Mouse (Mus musculus): ENCODE measurements around the gene Atg9a. TPM values are rescaled to one million over a fixed set of nuclear protein-coding genes. Genes with fewer than 3 reads are reported as not detected.
A peak's percentile ranks its signal among the peaks of the same experiment; 100 is the strongest.

Atg9a gene
- total and polyA plus RNA-seq, 3 experiments: 4.4 to 15.6 (median 12.9) TPM

DNA sequence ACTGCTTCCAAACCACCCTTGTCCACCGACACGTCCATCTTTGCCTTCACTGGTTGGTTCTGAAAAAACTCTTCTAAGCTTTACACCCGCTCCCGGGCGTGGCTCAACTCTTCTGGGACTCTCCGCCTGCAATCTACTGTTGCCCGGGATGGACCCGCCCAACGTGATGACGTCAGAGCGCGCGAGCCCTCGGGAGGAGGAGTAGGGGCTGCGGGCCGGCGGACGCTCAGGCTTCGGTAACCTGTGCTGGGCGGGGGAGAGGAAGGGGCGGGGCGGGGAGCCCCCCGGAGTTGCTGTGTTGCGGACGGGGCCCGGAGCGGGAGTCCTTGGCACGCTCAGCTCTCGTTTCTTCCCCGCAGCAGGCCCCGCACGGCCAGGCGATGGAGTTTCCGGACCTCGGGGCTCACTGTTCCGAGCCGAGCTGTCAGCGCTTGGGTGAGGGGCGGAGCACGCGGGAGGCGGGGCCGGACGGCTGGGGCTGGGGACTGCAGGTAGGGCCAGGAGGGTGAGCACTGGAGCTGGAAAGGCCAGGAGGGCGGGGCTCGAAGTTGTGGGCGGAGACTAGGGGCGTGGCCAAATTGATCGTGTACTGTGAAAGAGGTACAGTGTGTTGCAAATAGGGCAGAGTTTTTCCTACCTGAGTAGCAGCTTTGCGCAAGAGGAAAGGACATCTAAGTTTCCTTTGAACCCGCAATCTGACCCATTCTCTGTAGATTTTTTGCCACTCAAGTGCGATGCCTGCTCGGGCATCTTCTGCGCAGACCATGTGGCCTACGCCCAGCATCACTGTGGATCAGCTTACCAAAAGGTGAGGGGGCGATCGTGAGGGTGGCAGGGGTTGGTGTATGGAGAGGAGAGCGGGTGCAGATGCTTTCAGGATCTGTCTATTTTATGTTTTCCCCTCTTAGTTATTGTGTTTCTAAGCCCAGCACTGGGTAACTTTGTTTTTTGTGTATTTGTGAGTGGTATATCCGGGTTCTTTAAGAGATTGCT lies 23.2 kb downstream of the Atg9a start, which contains the start of gene Zfand2b:
Gene Zfand2b, plus strand, starts transcription at position 175 of the 993 bp plus-strand sequence.
- dilution Hi-C loops (cut with MboI; ENCODE audit: extremely low pct_ligation_motif_present, extremely low pct_unique_long_range_greater_than_20kb, low sequenced_read_pairs): no loop called here
- TF ChIP-seq CHD2 (IDR thresholded peaks at IDR 0.05; ENCODE audit: low read length): peak; percentile 16; the same call in 1 of the 2 replicates
- TF ChIP-seq MAFK (IDR thresholded peaks at IDR 0.05; ENCODE audit: insufficient replicate concordance, low read length): no peak
- TF ChIP-seq TCF12 (IDR thresholded peaks at IDR 0.05; ENCODE audit: low read depth, low read length): peak; percentile 89
- TF ChIP-seq USF2 (conservative IDR thresholded peaks at IDR 0.05; ENCODE audit: low read depth, low read length): no peak
- TF ChIP-seq NELFE (IDR thresholded peaks at IDR 0.05; ENCODE audit: low read depth, low read length): peak; percentile 78; the same call in 1 of the 2 replicates
- peak; percentile 50; the same call in 1 of the 2 replicates for TF ChIP-seq ZNF384 (IDR thresholded peaks at IDR 0.05; ENCODE audit: low read depth, low read length)
- no peak; the same call in 1 of the 2 replicates for TF ChIP-seq MAX (IDR thresholded peaks at IDR 0.05; ENCODE audit: low read length)
- TF ChIP-seq TBP (conservative IDR thresholded peaks at IDR 0.05; ENCODE audit: low read depth, low read length): 0 out of 2 replicates have a peak, but pooled peaks have one; percentile 63
- peak; percentile 71; the same call in 1 of the 2 replicates for TF ChIP-seq POLR2AphosphoS2 (IDR thresholded peaks at IDR 0.05; ENCODE audit: low read depth, low read length)
- peak; percentile 88 for TF ChIP-seq ZMIZ1 (IDR thresholded peaks at IDR 0.05; ENCODE audit: low read depth, low read length)
- no peak for TF ChIP-seq PAX5 (IDR thresholded peaks at IDR 0.05; ENCODE audit: low read length)
- TF ChIP-seq ZKSCAN1 (IDR thresholded peaks at IDR 0.05; ENCODE audit: borderline replicate concordance, low read depth, low read length): no peak
- TF ChIP-seq SIN3A (IDR thresholded peaks at IDR 0.05; ENCODE audit: low read length): peak; percentile 58; the same call in 1 of the 2 replicates
- peak; percentile 69 for TF ChIP-seq MEF2A (IDR thresholded peaks at IDR 0.05; ENCODE audit: borderline replicate concordance, low read depth, low read length)
- TF ChIP-seq MAZ (IDR thresholded peaks at IDR 0.05; ENCODE audit: low read depth, low read length): peak; percentile 94
- TF ChIP-seq MXI1 (IDR thresholded peaks at IDR 0.05; ENCODE audit: low read depth, low read length): peak; percentile 60; the same call in 1 of the 2 replicates
- TF ChIP-seq NRF1 (IDR thresholded peaks at IDR 0.05; ENCODE audit: low read depth, low read length): peak; percentile 38
- no peak; the same call in 1 of the 2 replicates for TF ChIP-seq IRF4 (IDR thresholded peaks at IDR 0.05; ENCODE audit: low read depth, low read length)
- no peak; the same call in 1 of the 2 replicates for TF ChIP-seq RAD21 (IDR thresholded peaks at IDR 0.05; ENCODE audit: low read depth, low read length)
- peak; percentile 53 for TF ChIP-seq ELF1 (IDR thresholded peaks at IDR 0.05; ENCODE audit: low read depth, low read length)
- TF ChIP-seq POLR2A (IDR thresholded peaks at IDR 0.05; ENCODE audit: low read depth, low read length): peak; percentile 84
- no peak; the same call in 1 of the 2 replicates for TF ChIP-seq UBTF (IDR thresholded peaks at IDR 0.05; ENCODE audit: low read depth, low read length)
- TF ChIP-seq ZC3H11A (IDR thresholded peaks at IDR 0.05; ENCODE audit: low read depth, low read length): no peak
- TF ChIP-seq JUN (IDR thresholded peaks at IDR 0.05; ENCODE audit: insufficient read depth, low read depth, low read length): 0 out of 2 replicates have a peak, but pooled peaks have one; percentile 3
- 0 out of 2 replicates have a peak, but pooled peaks have one; percentile 60 for TF ChIP-seq E2F4 (IDR thresholded peaks at IDR 0.05; ENCODE audit: insufficient replicate concordance, low read depth, low read length)
- 0 out of 2 replicates have a peak, but pooled peaks have one; percentile 44 for TF ChIP-seq RCOR1 (conservative IDR thresholded peaks at IDR 0.05; ENCODE audit: low read depth, low read length)
- no peak for TF ChIP-seq EP300 (IDR thresholded peaks at IDR 0.05; ENCODE audit: low read length)
- TF ChIP-seq USF1 (IDR thresholded peaks at IDR 0.05; ENCODE audit: low read depth, low read length): no peak
- no peak for TF ChIP-seq JUND (conservative IDR thresholded peaks at IDR 0.05; ENCODE audit: low read depth, low read length)
- TF ChIP-seq GABPA (IDR thresholded peaks at IDR 0.05; ENCODE audit: insufficient replicate concordance, low read depth, low read length): no peak
- TF ChIP-seq CHD1 (IDR thresholded peaks at IDR 0.05; ENCODE audit: low read depth, low read length): no peak
- peak; percentile 56 for TF ChIP-seq HCFC1 (IDR thresholded peaks at IDR 0.05; ENCODE audit: low read depth, low read length)
- TF ChIP-seq BHLHE40 (IDR thresholded peaks at IDR 0.05; ENCODE audit: low read depth, low read length): peak; percentile 78
- TF ChIP-seq SMC3 (IDR thresholded peaks at IDR 0.05; ENCODE audit: low read depth, low read length): no peak
- no peak; the same call in 1 of the 2 replicates for TF ChIP-seq ETS1 (conservative IDR thresholded peaks at IDR 0.05; ENCODE audit: low read depth, low read length)
- peak in 1 of 2 experiments; percentile 4; a peak in 1 of 4 replicates for TF ChIP-seq CTCF (conservative IDR thresholded peaks at IDR 0.05 in 1 of 2, IDR thresholded peaks at IDR 0.05 in 1 of 2; ENCODE audit: low read depth in 2 of 2, low read length in 2 of 2)

More for the DNA sequence above, 23.2 kb downstream of the Atg9a start, which contains the start of gene Zfand2b:
- peak within 1 kb of the TSS; percentile 55 to 67 (median 66) for H3K4me3 ChIP-seq (replicated peaks in 1 of 3; ENCODE audit: low read depth in 2 of 3, low read length in 2 of 3, poor library complexity in 1 of 3)
- in situ Hi-C loops (cut with MboI; ENCODE audit: low pct_ligation_motif_present, low pct_unique_long_range_greater_than_20kb, low sequenced_read_pairs): no loop called here
- H3K36me3 ChIP-seq (replicated peaks in 1 of 2; ENCODE audit: control insufficient read depth in 1 of 2, insufficient read depth in 1 of 2, low read length in 1 of 2): peaks cover 39 to 43% of the 10 kb centered on the region in 2 experiments
- no peaks in the 10 kb centered on the region for H3K79me2 ChIP-seq (replicated peaks; ENCODE audit: control insufficient read depth, extremely low read depth, insufficient read depth, poor library complexity, severe bottlenecking)
- peaks cover 6 to 25% of the 10 kb centered on the region in 2 experiments for H3K4me1 ChIP-seq (ENCODE audit: control insufficient read depth in 1 of 2, insufficient read depth in 2 of 2)
- H3K9me3 ChIP-seq (replicated peaks; ENCODE audit: low read length): no peaks in the 10 kb centered on the region
- peak within 1 kb of the TSS; percentile 71 for H3K9ac ChIP-seq (ENCODE audit: insufficient read depth, low read depth)
- peak within 1 kb of the TSS; percentile 67; the same call in 1 of the 2 replicates for H3K27ac ChIP-seq (ENCODE audit: insufficient read depth, low read depth)
- peak; percentile 94 for DNase-seq (ENCODE audit: extremely low read depth)
- H3K27me3 ChIP-seq (replicated peaks): no peaks in the 10 kb centered on the region
- H3K4me2 ChIP-seq (ENCODE audit: insufficient read depth, low read depth, poor library complexity, severe bottlenecking): peak within 1 kb of the TSS; percentile 77
